Mouse (Mus musculus) MEL (cell line): ENCODE results near the gene Gm13277. TPM values are rescaled to one million over a fixed set of nuclear protein-coding genes. Genes with fewer than 3 reads are reported as not detected.
A peak's percentile ranks its signal among the peaks of the same experiment; 100 is the strongest.
"Not testable (repeated sequence)": the region's sequence is repeated elsewhere in the genome, so short reads cannot be mapped to it uniquely, and the experiment has no call there.

ENCODE experiments used
- DNase-seq: peaks from one replicate; pipeline ENCODE4 v3.0.0; 2011; ENCODE audit warnings: low read depth, low spot score
- H3K27ac ChIP-seq: 2 replicates; pipeline ENCODE4 v1.5.1; 2012; ENCODE audit warnings: low read depth, mild to moderate bottlenecking, control low read depth, low read length, moderate library complexity; ENCODE audit not compliant: control insufficient read depth
- H3K27me3 ChIP-seq, 2 experiments: fragments of 150-350 bp in 1 of 2; sonication (generic) in 1 of 2; 2 replicates each; pipeline ENCODE4 v1.6.1; 2012; ENCODE audit warnings: low read length in 2 of 2, mild to moderate bottlenecking in 2 of 2, improper control_type of control experiment in 1 of 2, moderate library complexity in 1 of 2; ENCODE audit not compliant: insufficient read depth in 2 of 2, control insufficient read depth in 1 of 2
- H3K36me3 ChIP-seq, 2 experiments: 2 replicates each; pipeline ENCODE4 v1.6.1; 2012 to 2014; ENCODE audit warnings: low read length in 2 of 2, improper control_type of control experiment in 1 of 2, inconsistent platforms in 1 of 2, mild to moderate bottlenecking in 1 of 2; ENCODE audit not compliant: insufficient read depth in 2 of 2, control insufficient read depth in 1 of 2
- H3K4me1 ChIP-seq, 2 experiments: fragments of 150-350 bp in 1 of 2; sonication (generic) in 1 of 2; 2 replicates each; pipeline ENCODE4 v1.6.1; 2012; ENCODE audit warnings: low read length in 2 of 2, improper control_type of control experiment in 1 of 2, mild to moderate bottlenecking in 1 of 2; ENCODE audit not compliant: insufficient read depth in 2 of 2, control insufficient read depth in 1 of 2
- H3K4me3 ChIP-seq, 2 experiments: fragments of 150-350 bp in 1 of 2; sonication (generic) in 1 of 2; 2 replicates each; pipeline ENCODE4 v1.5.1; 2012; ENCODE audit warnings: low read depth in 2 of 2, low read length in 2 of 2, mild to moderate bottlenecking in 2 of 2, moderate library complexity in 2 of 2, control low read depth in 1 of 2, improper control_type of control experiment in 1 of 2; ENCODE audit not compliant: control insufficient read depth in 1 of 2, insufficient read depth in 1 of 2
- H3K79me2 ChIP-seq: 2 replicates; pipeline ENCODE4 v1.6.1; 2012; ENCODE audit warnings: mild to moderate bottlenecking, low read length, moderate library complexity; ENCODE audit not compliant: control insufficient read depth, poor library complexity, insufficient read depth
- H3K9ac ChIP-seq: 2 replicates; pipeline ENCODE4 v1.6.1; 2012; ENCODE audit warnings: low read depth, mild to moderate bottlenecking, control low read depth, low read length, moderate library complexity; ENCODE audit not compliant: control insufficient read depth, poor library complexity, severe bottlenecking
- H3K9me3 ChIP-seq: fragments of 150-350 bp; sonication (generic); replicated peaks from 2 replicates; pipeline ENCODE4 v1.6.1; 2012; ENCODE audit warnings: mild to moderate bottlenecking, low read length, improper control_type of control experiment, moderate library complexity; ENCODE audit not compliant: insufficient read depth
- CTCF ChIP-seq, 3 experiments: IDR thresholded peaks in 2 of 3; conservative IDR thresholded peaks in 1 of 3; 2 replicates each; pipeline ENCODE4 v1.5.1; 2011 to 2012; ENCODE audit warnings: low read length in 3 of 3, low read depth in 2 of 3, mild to moderate bottlenecking in 2 of 3, improper control_type of control experiment in 1 of 3, inconsistent platforms in 1 of 3, mixed read lengths in 1 of 3, moderate library complexity in 1 of 3; ENCODE audit not compliant: control insufficient read depth in 1 of 3, insufficient read depth in 1 of 3, poor library complexity in 1 of 3, severe bottlenecking in 1 of 3
- polyA plus RNA-seq, 2 experiments: library from polyadenylated mRNA; stranded (reverse) in 1 of 2; unstranded in 1 of 2; fragments of >175 nt in 1 of 2; fragments of >200 nt in 1 of 2; gene quantifications; 2 replicates each; pipeline versions ENCODE4 v1.2.1 to v1.2.4; 2012; ENCODE audit warnings: low replicate concordance in 2 of 2, low read depth in 1 of 2; ENCODE audit not compliant: insufficient read length in 2 of 2, insufficient read depth in 1 of 2, missing spikeins in 1 of 2
- total RNA-seq: library from RNA; depleted of rRNA; stranded (reverse); fragments of 300-350 nt; gene quantifications from 2 replicates; pipeline ENCODE4 v1.2.3, GENCODE M21; 2012

Gene Gm13277
- total and polyA plus RNA-seq, 3 experiments, result not detected

DNA sequence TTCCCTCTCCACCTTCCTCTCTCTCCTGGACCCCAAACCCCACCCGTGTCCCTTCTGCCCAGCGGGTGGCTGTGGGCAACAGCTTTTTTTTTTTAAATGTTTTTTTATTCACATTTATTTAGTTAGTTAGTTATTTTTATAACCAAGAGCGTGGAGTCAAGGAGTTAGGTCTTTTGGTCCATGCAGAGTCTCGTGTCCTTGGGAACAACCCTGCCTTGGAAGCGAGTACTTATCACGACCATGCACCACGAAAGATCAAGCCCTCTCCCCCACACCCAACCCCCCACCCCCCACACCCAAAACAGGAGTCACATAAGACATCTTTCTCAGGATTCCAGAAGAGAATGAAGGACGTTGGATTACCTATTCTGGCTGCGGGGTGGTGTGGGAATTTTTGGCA, 26.1 kb upstream of the Gm13277 start:
- not testable (repeated sequence) for H3K4me3 ChIP-seq, H3K9me3 ChIP-seq, H3K36me3 ChIP-seq, H3K4me1 ChIP-seq, H3K27me3 ChIP-seq, H3K27ac ChIP-seq, H3K9ac ChIP-seq, DNase-seq, H3K79me2 ChIP-seq
- TF ChIP-seq CTCF (IDR thresholded peaks at IDR 0.05 in 2 of 3, conservative IDR thresholded peaks at IDR 0.05 in 1 of 3; ENCODE audit: control insufficient read depth in 1 of 3, insufficient read depth in 1 of 3, low read depth in 2 of 3, low read length in 3 of 3, poor library complexity in 1 of 3, severe bottlenecking in 1 of 3), result 0 out of 6 replicates have a peak, but pooled peaks of 1 of the 3 experiments have one; percentile 2

DNA sequence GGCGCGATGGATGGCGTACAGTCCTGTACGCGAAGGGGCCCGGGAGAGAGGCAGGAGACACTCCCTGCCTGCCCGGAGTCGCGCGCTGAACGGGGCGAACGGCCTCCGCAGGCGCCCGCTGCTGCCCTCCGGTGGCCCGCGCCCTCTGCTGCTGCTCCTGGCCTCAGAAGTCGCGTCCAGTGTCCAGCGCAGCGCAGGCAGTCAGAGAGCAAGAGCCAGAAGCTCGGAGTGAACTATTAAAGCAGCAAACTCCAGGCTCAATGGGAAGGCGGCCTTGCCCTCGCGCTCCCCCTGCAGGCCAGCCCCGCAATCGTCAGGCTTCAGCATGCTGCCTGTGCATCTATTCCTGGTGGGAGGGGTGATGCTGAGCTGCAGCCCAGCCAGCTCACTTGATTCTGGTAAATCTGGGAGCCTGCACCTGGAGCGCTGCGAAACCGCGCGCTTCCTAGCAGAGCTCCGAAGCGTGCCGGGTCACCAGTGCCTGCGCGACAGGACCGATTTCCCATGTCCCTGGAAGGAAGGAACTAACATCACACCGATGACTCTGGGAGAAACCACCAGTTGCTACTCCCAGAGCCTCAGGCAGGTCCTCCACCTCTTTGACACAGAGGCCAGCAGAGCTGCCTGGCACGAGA, 24.9 kb upstream of the Gm13277 start:
- not testable (repeated sequence) for H3K4me1 ChIP-seq, H3K9me3 ChIP-seq, H3K36me3 ChIP-seq, H3K27ac ChIP-seq, H3K79me2 ChIP-seq, H3K27me3 ChIP-seq
- peak; percentile 37 for DNase-seq
- Histone ChIP-seq H3K9ac (peak overlapping the region; percentile 45; the same call in 1 of the 2 replicates), H3K4me3 (peak overlapping the region in 1 of 2 experiments; percentile 23; a peak in 1 of 4 replicates)

DNA sequence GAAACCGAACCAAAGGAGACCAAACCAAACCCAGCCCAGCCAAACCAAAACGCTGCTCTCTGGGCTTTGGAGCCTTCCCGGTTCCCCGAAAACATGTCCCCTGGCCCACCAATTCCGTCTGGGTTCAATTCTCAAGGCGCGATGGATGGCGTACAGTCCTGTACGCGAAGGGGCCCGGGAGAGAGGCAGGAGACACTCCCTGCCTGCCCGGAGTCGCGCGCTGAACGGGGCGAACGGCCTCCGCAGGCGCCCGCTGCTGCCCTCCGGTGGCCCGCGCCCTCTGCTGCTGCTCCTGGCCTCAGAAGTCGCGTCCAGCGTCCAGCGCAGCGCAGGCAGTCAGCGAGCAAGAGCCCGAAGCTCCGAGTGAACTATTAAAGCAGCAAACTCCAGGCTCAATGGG, 14.9 kb upstream of the Gm13277 start, which contains the start of gene Gm13290:
Gene Gm13290 (plus strand): TSS at position 301 of the 400 bp plus-strand sequence.
- not testable (repeated sequence) for H3K9ac ChIP-seq, H3K4me1 ChIP-seq, H3K27me3 ChIP-seq, H3K9me3 ChIP-seq, H3K4me3 ChIP-seq, H3K36me3 ChIP-seq, DNase-seq, H3K79me2 ChIP-seq, H3K27ac ChIP-seq

DNA sequence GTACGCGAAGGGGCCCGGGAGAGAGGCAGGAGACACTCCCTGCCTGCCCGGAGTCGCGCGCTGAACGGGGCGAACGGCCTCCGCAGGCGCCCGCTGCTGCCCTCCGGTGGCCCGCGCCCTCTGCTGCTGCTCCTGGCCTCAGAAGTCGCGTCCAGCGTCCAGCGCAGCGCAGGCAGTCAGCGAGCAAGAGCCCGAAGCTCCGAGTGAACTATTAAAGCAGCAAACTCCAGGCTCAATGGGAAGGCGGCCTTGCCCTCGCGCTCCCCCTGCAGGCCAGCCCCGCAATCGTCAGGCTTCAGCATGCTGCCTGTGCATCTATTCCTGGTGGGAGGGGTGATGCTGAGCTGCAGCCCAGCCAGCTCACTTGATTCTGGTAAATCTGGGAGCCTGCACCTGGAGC, 11.8 kb upstream of the Gm13277 start, which contains the start of gene Gm13289:
Gene Gm13289 (plus strand): TSS at position 301 of the 400 bp plus-strand sequence.
- not testable (repeated sequence) for H3K4me1 ChIP-seq, H3K36me3 ChIP-seq, DNase-seq, H3K9ac ChIP-seq, H3K27ac ChIP-seq, H3K9me3 ChIP-seq, H3K27me3 ChIP-seq, H3K79me2 ChIP-seq, H3K4me3 ChIP-seq

DNA sequence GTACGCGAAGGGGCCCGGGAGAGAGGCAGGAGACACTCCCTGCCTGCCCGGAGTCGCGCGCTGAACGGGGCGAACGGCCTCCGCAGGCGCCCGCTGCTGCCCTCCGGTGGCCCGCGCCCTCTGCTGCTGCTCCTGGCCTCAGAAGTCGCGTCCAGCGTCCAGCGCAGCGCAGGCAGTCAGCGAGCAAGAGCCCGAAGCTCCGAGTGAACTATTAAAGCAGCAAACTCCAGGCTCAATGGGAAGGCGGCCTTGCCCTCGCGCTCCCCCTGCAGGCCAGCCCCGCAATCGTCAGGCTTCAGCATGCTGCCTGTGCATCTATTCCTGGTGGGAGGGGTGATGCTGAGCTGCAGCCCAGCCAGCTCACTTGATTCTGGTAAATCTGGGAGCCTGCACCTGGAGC, 8.9 kb upstream of the Gm13277 start, which contains the start of gene Gm13272:
Gene Gm13272 (plus strand): TSS at position 301 of the 400 bp plus-strand sequence.
- H3K4me3 ChIP-seq, H3K4me1 ChIP-seq: not testable (repeated sequence)

DNA sequence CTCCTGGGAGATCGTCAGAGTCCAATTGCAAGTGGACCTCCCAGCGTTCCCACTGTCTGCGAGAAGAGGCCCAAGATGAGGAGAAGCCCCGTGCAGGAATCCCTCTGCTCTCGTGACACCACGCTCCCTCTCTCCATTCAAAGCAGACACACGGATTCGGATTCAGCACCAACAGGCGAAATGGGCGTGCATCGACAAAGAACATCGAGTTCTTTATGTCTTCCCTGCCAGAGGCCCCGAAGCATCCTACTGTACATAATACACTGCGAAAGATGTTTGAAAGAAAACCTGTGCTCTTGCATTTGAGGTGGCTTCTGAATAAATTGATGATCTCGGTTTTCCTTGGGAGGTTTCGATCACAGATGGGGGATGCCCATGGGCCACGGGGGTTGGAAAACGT, 8.1 kb upstream of the Gm13277 start:
- H3K27me3 ChIP-seq, H3K4me1 ChIP-seq: not testable (repeated sequence)

More for the DNA sequence above, 8.9 kb upstream of the Gm13277 start, which contains the start of gene Gm13272:
- not testable (repeated sequence) for H3K9ac ChIP-seq, H3K27ac ChIP-seq, H3K9me3 ChIP-seq, H3K79me2 ChIP-seq, H3K27me3 ChIP-seq, DNase-seq, H3K36me3 ChIP-seq

DNA sequence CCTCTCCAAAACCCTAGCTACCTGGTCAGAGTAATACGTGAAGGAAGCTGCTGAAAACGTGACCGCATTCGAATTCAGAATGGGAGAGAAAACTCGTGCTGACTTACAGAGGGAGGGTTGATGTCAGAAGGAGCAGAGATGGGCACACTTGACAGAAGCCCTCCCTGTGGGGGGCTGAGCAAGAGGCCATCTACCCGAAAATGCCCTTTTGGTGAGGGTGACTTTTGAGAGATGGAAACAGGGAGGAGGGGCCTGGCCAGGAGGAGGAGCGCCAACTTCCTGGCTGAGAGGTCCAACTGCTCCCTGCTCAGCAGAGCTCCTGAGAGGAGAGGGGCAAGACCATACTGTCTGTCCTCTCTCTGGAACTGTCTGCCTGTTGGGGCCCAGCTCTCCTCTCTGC, 6.6 kb upstream of the Gm13277 start, which contains the start of gene Ifnz:
Gene Ifnz (plus strand): TSS at position 301 of the 400 bp plus-strand sequence.
- not testable (repeated sequence) for H3K9me3 ChIP-seq, H3K27me3 ChIP-seq, H3K4me3 ChIP-seq, H3K27ac ChIP-seq, H3K36me3 ChIP-seq, DNase-seq, H3K79me2 ChIP-seq, H3K9ac ChIP-seq, H3K4me1 ChIP-seq

More for the DNA sequence above, 8.1 kb upstream of the Gm13277 start:
- not testable (repeated sequence) for H3K9ac ChIP-seq, H3K27ac ChIP-seq, DNase-seq, H3K4me3 ChIP-seq, H3K9me3 ChIP-seq, H3K36me3 ChIP-seq, H3K79me2 ChIP-seq
